Mouse (Mus musculus): ENCODE measurements at regions not wholly inside any gene's neighbourhood (a gene's known extent, or its start where the extent isn't known, plus 50 kb on each side); places are given as distances from the start of the nearest gene placed in this dataset.

GRCm38 (mm10) chr12:7662027-7662426, 315.4 kb upstream of the Apob start:
- DNase-seq = no peak

GRCm38 (mm10) chr12:7670114-7670513, 307.3 kb upstream of the Apob start:
- no peak for DNase-seq

DNA sequence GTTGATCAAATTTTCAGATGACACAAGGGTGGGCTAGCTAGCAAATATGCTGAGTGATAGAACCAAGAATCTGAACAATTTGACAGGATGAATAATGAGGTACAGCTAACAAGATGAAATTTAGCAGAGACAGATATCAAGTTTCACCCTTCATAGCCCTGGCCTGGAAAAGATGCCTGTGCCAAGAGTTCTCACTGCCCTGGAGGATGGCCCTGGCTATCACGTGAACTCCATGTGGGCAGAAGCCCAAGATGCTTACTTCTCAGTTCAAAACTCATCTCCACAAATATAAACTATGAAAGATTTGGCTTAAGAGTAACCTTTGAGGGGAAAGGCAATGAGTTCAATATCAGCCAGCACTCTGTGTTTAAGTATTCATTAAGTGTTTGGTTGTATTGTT, 306.9 kb upstream of the Apob start:
- DNase-seq = no peak

GRCm38 (mm10) chr12:7691996-7692395, 285.5 kb upstream of the Apob start:
- no peak for DNase-seq

DNA sequence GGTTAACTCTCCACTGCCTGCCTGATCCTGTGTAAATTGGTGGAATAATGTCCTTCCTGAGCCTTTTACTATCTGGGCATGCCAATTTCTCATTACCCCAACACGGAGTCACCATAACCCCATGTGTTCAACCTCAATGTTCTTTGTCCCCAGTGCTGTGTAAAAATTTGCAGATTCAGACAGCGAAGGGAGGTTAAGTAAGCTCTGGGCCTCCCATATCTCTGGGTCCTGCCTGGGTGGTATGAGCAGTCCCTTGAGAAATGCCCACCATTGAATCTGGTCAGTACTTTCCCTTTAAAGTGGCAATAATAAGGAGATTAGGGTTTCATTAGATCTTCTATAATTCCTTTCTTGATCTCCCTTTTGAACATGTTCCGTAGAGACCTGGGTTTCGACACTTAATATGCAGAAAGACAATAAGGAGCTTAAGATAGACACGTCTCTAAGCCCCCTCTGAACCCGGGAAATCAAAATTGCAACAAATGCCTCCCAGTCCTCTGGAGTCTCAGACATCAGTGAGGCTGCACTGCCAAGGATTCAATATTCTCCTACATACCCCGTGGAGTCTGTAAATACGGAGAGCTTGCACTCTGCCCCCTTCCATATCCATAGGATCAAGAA, 279.0 kb upstream of the Apob start:
- no peak for DNase-seq

DNA sequence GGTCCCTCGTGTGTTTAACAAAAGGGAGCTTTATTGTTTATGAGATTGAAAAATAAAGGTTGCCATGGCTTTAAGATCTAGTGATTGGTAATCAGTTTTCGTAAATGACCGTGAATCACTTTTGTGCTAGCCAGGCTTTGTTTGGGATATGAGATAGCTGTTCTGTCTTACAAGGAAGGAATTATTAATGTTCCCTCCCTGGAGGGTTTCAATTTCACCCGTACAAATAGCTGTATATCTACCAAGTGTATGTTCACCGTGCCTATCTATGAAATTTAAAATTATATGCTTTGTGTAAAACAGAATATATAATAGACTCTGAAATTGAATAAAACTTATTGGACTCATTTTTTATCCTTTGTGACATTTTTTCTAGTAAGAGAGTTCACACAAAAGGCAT, 268.3 kb upstream of the Apob start:
- no peak for DNase-seq

- no peak for DNase-seq
Measured at GRCm38 (mm10) chr12:7709872-7710271, 267.6 kb upstream of the Apob start.

DNA sequence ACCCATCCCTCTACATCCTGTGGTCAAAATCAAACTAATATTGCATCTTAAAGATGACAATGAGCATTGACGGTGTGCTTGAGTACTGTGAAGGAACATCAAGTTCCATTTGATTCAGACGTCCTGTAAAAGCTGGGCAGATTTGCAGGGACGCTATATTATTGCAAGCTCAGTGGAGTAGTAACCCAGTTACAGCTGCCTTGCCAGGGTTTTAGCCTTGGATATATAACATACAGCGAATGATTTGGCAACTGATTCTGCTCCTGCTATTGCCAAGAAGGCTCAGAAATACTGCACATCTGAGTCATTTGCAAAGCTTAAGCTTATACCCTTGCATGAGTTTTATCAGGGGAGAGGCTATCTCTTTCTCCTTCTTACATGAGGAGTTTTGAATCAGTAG, 262.4 kb upstream of the Apob start:
- no peak for DNase-seq

DNA sequence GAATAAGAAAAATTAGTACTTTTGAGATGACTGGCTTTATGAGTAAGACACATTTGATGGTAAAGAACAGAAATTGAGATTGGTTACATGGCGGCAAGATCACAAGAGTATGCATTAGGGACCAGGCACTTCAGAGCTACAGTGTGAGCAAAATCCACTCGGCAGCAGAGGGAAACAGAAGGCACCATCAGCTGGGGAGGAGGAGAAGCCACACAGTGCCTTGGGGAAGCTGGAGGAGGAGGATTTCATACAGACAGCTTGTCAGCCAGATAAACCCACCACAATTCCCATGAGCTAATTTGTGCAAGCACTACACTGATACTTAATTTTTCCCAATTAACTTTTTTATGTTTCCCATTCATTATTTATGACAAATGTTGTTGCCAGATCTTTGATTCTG, 258.9 kb upstream of the Apob start:
- no peak for DNase-seq

DNA sequence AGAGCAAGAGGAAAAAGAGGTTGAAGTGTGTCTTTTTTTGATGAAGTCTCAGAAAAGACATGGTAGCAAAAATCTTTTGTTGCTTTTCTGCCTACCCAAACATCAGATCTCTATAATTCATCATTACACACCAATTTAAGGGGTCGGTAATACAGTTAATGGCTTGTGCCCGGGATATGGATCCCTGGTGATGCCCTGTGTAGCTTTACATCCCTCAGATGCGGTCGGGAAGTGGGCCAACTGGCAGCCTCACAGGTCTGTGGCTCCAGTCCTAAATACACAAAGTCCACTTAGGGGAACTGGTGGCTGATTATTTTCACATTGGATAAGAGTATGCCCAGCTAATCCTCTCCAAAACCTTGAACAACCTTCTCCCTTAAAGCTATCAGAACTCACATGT, 258.4 kb upstream of the Apob start:
- no peak for DNase-seq

- DNase-seq = no peak
Measured at GRCm38 (mm10) chr12:7724992-7725391, 252.5 kb upstream of the Apob start.

GRCm38 (mm10) chr12:7738020-7738419, 239.4 kb upstream of the Apob start:
- no peak for DNase-seq

DNA sequence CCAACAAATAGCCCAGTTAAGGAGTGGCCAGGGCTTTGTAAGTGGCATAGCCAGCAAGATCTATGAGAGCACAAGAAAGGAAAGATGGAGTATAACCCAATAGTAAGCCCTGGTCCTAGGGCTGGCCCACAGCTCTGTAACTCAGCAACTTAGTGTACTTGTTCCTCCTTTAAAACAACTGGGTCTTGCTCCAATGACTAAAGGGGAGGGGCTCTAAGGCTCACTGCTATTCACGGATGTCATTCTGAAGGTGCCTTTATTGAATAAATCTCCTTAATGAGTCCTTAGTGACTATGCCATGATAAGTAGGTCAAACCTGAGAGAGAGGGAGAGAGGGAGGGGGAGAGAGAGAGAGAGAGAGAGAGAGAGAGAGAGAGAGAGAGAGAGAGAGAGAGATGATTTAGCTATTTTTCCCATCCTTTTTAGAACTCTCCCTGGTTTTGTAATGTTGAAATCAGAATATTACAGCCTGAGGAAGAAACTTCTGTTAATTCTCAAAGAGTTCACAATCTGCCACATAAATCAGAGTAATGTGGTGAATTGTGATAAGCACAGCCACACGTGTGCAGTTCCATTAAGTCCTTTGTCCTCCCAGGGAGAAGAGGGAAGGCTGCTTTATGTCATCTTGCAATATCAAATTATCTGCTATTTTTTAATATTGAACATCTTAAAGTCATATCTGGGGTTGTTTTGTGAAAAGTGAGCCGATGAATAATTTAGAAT, 238.7 kb upstream of the Apob start:
- no peak for DNase-seq

GRCm38 (mm10) chr12:7739352-7739994, 238.0 kb upstream of the Apob start:
- no peak for DNase-seq

DNA sequence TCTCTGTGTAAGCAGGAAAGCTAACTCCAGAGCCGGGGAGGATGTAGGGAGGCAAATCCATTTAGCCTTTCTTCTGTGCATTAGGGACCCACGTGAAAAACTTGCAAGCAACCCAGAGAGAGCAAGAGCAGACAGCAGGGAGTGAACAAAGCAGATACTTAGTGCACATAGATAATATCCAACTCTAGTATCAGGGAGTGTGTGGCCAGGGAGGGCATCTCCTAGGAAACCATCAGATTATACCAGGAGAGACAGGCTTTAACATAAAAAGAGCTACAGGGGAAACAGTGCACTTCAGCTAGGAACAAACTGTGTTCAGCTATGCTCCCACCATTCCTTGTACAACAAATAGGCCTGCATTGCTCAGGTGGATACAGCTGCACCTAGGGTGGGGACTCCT, 230.7 kb upstream of the Apob start:
- DNase-seq = no peak

DNA sequence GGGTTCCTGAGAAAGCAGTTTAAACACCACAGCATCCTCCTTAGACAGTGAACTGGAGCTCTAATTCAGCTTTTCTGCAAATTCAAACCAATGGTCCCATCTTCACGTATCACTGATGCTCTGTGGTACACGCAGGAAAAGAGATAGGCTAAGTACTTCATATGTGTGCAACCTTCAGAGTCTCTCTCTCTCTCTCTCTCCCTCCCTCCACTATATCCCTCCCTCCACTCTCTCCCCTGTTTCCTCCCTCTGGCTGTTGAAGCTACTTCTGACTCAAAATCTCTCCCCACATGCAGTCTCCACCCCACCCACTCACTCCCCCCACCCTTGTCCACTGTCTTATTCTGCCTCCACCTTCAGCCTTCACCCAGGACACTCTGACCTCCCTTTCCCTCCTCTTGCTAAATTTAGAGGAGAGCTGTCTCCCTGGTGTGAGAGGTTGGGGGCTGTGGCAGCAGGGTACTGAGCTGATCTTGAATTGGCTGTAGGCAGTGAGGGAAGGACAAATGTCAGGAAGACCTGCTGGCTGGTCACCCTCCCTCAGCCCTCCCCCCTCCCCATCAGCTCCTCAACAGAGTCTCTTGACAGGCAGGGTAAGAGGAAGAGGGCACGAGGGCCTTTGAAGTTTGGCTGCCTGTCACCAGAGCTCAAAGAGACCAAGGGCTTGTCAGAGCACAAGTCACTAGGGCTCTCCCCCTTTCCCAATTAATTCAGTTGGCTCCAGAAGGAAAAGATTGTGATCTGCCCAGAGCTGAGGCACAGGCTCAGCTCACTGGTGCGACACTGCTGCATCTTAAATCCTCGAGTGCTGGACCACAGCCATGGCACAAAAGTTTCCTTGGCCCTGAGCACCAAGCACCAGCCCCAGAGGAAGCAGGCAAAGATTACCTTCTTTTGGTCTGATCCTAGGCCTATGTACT, 227.9 kb upstream of the Apob start:
- DNase-seq = no peak

- DNase-seq = no peak
Measured at GRCm38 (mm10) chr12:7754861-7755260, 222.6 kb upstream of the Apob start.

GRCm38 (mm10) chr12:7764795-7765697, 212.4 kb upstream of the Apob start:
- DNase-seq = no peak

DNA sequence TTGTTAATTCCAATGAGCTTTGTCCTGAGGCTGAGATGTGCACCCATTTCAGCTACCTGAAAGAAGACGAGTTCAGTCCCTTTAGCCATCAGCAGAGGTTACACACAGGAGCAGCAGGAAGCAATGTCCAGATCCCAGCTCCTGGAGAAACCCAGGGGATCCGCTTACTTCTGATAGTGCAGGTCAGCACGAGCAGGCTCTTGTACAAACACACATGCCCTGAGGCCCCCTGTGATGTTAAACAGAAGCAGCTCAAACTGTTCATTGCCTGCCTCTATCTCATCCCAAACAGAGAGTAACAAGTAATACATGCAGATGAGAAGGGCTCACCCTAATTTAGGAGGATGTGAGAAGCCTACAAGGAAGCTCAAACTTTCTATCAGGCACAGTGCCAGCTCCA, 203.3 kb upstream of the Apob start:
- no peak for DNase-seq

- no peak for DNase-seq
Measured at GRCm38 (mm10) chr12:7776335-7776734, 201.1 kb upstream of the Apob start.

DNA sequence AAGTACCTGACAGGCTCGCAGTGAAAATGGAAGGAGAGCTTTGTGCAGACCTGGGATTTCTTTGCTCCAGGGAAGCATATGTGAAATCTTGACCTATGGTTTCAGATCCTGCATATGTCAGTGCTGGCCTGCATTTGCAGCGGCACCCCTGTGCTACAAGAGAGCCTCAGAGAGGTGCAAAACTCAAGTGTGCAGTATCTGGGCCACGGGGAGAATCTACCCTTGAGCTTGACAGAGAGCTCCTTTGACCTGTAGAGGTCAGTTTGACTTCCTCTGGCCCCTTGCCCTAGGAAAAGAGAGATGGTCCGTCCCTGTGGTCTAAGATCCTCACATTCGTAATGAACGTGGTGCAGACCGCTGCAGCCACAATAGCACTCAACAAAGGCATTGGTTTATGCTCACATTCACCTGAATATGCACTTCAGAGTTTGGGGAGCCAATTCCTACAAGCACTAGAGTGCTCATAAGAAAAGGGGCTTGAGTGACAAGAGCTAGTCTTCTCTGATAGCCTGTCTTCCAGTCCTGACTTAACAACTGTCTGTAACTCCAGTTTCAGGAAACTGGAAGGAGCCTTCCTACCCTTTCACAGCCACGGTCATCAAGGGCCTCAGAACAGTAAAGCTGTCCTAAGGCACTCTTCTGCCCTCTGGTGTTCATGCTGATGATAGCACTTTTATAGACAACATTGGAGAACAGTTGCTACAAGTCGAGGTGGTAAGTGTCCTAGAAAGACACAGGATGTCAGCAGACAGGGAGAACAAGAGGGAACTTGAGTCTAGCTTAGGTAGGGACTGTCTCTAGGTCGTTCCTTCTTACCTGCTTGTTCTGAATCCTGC, 200.0 kb upstream of the Apob start:
- DNase-seq = peak; percentile 7

Data from liver (tissue).